Mouse (Mus musculus): Measurements from ENCODE around the gene Nptxr. TPM values are rescaled to one million over a fixed set of nuclear protein-coding genes. Genes with fewer than 3 reads are reported as not detected.

Gene Nptxr
- polyA plus RNA-seq, 1 experiment from 2014 or later: 2.6 TPM

Other genes starting within 250 kb of the Nptxr start
- 1.5 and 1.8 TPM in 2 replicates for gene Dmc1, start 199.7 kb downstream of the Nptxr start, polyA plus RNA-seq (2016; fragmentation: Nextera tagmentation; extraction: Ambion mirVana)
- 0.60 and 0.93 TPM in 2 replicates for gene Fam227a, start 145.8 kb downstream of the Nptxr start, polyA plus RNA-seq (2016; fragmentation: Nextera tagmentation; extraction: Ambion mirVana)
- gene Cby1, start 145.6 kb downstream of the Nptxr start, polyA plus RNA-seq (2016; fragmentation: Nextera tagmentation; extraction: Ambion mirVana): 40.9 and 42.0 TPM in 2 replicates
- gene Tomm22, start 133.9 kb downstream of the Nptxr start, polyA plus RNA-seq (2016; fragmentation: Nextera tagmentation; extraction: Ambion mirVana): 234 and 237 TPM in 2 replicates
- gene Josd1, start 116.8 kb downstream of the Nptxr start, polyA plus RNA-seq (2016; fragmentation: Nextera tagmentation; extraction: Ambion mirVana): 29.0 and 29.1 TPM in 2 replicates
- gene Gtpbp1, start 113.9 kb downstream of the Nptxr start, polyA plus RNA-seq (2016; fragmentation: Nextera tagmentation; extraction: Ambion mirVana): 32.8 and 33.6 TPM in 2 replicates
- 4.5 and 4.9 TPM in 2 replicates for gene Sun2, start 62.2 kb downstream of the Nptxr start, polyA plus RNA-seq (2016; fragmentation: Nextera tagmentation; extraction: Ambion mirVana)
- 37.1 TPM in 2 replicates for gene Dnal4, start 26.9 kb downstream of the Nptxr start, polyA plus RNA-seq (2016; fragmentation: Nextera tagmentation; extraction: Ambion mirVana)
- 0.21 TPM in 1 of 2 replicates, not detected in the other for gene Npcd, start 29.5 kb upstream of the Nptxr start, polyA plus RNA-seq (2016; fragmentation: Nextera tagmentation; extraction: Ambion mirVana)
- 34.5 and 38.0 TPM in 2 replicates for gene Cbx6, start 29.9 kb upstream of the Nptxr start, polyA plus RNA-seq (2016; fragmentation: Nextera tagmentation; extraction: Ambion mirVana)
- 11.2 and 12.2 TPM in 2 replicates for gene Apobec3, start 86.9 kb upstream of the Nptxr start, polyA plus RNA-seq (2016; fragmentation: Nextera tagmentation; extraction: Ambion mirVana)
- gene Cbx7, start 166.4 kb upstream of the Nptxr start, polyA plus RNA-seq (2016; fragmentation: Nextera tagmentation; extraction: Ambion mirVana): 1.4 and 1.7 TPM in 2 replicates
- 1.7 and 2.3 TPM in 2 replicates for gene Pdgfb, start 210.2 kb upstream of the Nptxr start, polyA plus RNA-seq (2016; fragmentation: Nextera tagmentation; extraction: Ambion mirVana)